Mouse (Mus musculus) urinary bladder, postnatal 25 days (tissue): ENCODE results near the gene Bend5.

Source experiments
- DNase-seq: peaks from one replicate; pipeline ENCODE4 v3.0.0; 2022; ENCODE audit warnings: low spot score

Bend5 gene

DNA sequence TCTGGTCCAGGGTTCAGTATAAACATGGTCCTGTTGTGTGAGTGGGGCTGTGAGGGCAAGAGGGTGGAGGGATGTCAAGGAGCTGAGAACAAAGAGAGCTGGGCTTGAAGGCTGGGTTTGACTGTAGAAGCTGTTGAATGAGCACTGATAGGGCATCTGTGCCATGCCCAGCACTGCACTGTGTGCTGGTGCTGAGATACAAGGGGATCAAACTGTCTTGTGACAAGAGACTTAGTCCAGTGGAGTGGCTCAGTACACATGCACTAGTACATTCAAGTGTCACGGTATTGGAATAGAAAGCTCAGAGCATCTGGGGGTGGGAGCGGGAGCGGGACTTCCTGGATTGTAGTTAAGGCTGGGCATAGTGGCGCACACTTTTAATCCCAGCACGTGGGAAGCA, 71.4 kb downstream of the Bend5 start:
- no peak for DNase-seq

DNA sequence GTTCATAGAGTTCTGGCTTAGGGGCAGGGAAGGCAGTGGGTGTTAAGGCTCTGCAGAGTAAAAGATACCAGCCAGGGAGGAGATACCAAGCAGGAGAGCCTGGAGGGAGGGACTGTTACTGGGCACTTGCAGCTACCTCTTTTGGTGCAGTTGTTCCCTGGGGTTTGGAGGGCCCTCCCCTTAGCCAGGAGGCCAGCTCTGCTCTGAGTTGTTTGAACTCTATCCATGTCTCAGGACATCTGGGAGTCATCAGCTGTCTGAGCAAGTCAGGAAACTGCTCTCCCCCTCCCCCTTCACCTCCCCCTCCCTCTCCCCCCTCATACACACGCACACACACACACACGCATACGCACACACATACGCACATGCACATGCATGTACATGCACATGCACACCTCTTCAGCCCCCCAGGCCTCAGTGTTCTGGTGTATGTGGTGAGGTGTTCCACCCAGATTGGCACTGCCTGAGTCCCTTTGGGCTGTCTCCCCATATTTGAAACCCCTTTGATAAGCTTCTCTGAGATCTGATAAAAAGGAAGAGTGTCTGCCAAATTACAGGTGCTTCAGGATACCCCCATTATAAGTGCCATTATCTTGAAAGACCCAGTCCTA, 72.5 kb downstream of the Bend5 start:
- DNase-seq, result no peak

DNA sequence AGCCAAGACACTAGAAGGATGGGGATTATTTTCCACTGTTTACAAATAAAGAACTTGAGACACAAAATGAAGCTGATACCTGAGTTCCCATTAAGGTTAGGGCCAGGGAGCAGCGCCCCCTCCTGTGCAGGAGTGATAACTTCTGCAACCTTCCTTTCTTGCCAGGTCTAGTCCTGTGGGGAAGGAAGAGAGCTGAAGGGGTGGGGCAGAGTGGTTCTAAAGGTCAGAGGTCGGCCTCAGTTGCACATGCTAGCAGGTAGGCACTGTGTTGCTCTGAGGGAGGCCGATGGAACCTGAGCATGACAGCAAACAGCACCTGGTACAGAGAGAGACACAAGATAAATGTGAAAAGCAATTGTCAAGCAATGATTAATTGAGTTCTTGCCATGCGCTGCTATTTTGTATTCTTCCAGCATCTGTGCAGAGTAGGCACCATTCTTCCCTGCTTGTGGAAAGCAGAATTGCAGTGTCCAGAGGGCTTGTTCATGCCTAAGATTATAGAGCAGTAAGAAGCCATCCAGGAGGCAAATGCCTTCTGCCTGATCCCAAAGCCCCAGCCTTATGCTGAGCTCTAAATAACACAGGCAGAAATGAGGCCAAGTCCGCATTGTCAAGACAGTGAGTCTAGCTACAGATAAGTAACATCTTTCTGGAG, 79.1 kb downstream of the Bend5 start:
- peak; percentile 7 for DNase-seq

DNA sequence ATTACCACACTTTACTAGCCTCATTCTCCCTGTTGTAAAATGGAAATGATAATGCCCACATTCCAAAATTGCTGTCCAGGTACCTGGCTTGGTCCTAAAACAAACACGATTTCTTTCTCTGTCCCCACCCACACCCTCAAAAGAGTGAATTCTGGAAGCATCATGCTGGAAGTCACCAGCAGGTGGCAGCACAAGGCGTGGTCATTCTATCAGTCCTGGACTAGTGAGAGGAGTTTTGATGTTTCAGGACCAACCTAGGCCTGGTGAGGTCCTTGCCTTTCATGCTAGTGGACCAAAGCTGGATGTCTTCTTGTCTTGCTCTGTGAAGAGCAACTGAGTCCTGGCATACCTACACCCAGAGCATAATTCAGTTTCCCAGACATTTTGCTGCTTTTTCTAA, 81.1 kb downstream of the Bend5 start:
- DNase-seq, result peak; percentile 75

DNA sequence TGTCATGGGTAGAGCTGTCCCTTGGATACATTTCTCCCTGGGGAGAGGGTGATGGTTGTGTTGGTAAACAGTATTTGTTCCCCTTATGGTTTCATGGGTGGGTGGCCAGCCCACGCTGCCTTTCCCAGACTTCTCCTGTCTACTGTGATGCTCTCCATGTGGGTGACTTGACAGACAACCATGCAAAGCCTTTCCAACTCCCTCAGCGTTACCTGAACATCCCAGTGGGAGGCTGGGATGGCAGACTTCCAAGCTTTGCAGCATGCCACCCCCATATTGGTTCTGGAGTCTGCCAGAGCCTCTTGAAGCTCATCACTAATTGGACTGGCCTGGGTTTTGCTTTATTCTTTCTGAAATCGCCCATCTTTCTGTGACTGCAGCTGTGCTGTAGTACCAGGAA, 83.9 kb downstream of the Bend5 start:
- DNase-seq, result no peak

DNA sequence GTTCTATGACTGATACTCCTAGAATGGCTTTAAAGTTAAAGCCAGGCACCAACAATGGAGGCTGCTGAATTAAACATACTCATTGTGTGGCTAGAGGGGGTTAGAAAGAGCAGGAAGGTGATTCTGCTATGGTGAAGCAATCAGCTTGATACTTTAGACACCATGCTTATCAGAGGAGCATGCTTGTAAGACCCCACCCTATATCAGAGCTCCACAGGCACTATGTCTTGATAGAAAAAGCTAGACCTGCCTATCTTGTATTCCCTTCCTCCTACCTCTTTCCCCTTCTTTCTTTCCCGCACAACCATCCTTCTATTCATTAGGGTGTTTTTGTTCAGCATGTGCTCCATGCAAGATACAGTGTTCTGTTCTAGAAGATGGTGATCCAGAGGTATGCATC, 86.6 kb downstream of the Bend5 start:
- no peak for DNase-seq

DNA sequence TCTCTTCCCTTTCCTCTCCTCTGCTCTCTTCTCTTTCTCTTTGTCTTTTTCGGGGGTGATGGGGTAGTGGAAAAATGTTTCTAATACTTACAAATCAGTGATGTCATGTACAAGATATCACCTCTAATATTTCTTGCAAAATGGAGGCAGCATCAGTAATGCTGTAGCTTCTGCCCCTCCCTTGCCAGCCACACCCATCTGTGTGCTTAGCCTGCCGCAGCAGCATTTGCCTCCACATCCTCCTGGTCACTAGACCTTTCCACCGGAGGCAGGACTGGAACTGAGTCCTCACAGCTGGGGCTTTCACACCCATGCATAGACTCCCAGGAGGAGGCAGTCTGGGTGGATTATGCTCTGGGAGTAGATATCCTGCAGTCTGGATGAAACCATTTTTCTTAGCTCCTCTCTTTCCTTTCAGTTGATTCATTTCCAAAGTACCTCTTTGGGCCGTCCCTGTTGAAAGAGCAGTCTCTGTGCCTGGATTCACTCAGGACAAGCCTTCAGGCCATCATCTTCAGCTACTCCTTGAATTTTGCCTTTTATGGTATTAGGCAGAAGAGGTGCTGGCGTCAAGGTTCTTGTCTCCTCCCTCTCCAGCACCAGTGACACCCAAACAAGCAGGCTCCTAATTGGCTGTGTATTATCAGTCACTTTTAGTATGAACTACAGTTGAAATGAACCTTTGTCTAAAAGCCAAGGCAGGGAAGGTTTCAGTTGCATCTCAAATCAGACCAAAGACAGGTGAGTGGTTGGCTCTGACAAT, 88.3 kb downstream of the Bend5 start:
- no peak for DNase-seq

DNA sequence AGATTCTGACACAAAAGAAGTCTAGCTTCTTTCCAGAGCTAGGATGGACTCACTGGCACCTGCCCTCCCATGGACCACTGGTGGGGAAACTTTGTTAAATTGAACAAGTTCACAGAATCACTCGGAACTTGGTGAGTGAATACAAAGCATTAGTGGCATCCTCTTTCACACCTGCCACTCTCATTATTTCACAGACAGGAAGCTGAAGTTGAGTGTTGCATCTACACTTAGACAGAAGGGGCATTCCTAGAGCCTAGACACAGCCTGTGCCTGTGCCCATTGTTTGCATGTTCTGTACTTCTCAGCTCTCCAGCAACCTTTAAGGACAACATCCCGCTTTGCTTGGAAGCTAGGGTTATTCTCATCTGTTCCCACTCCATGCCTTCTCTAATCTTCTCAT, 90.1 kb downstream of the Bend5 start:
- no peak for DNase-seq
